Mouse (Mus musculus): ENCODE results near the gene Kcnc1.

DNA sequence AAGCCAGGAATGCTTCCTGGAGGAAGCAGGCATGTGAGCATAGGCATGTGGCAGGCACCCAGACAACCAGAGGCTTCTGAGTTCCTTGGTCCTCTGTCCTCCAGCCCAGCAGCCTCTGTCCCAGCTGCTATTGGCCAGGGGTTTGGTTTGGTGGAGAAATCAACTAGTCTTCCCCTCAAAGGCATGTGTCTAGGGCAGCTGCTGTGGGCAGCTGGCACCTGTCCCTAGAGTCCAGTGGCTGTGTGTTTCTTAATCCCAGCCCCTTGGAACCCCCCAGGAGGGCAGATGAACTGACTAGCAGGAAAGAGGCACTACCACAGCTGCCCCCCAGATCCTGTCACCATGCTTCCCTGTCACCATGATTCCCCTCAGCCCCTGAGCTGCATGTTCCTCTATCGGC is 30.5 kb upstream of the Kcnc1 start:
- TF ChIP-seq CTCF (IDR thresholded peaks at IDR 0.05; ENCODE audit: low read depth) (no peak), EP300 (IDR thresholded peaks at IDR 0.05; ENCODE audit: low read depth) (no peak)

All from liver, embryonic 14.5 days (tissue).